Mouse (Mus musculus) forebrain, embryonic 16.5 days (tissue): ENCODE data around the gene Gm16253. TPM values are rescaled to one million over a fixed set of nuclear protein-coding genes. Genes with fewer than 3 reads are reported as not detected.

Experiments
- ATAC-seq: fragments of 200-750 bp; cut with Nextera tagmentation; 2 replicates; pipeline ENCODE4 v1.8.0; 2017; ENCODE audit warnings: mild to moderate bottlenecking, moderate library complexity
- H3K27ac ChIP-seq: fragments of 300-500 bp; sonication (generic); 2 replicates; pipeline ENCODE4 v1.5.1; 2014; ENCODE audit warnings: low read length, control low read depth
- H3K27me3 ChIP-seq: fragments of 300-500 bp; sonication (generic); replicated peaks from 2 replicates; pipeline ENCODE4 v1.6.1; 2014; ENCODE audit warnings: low read length; ENCODE audit not compliant: control insufficient read depth, insufficient read depth
- H3K36me3 ChIP-seq: fragments of 300-500 bp; sonication (generic); 2 replicates; pipeline ENCODE4 v1.6.1; 2014; ENCODE audit not compliant: control insufficient read depth, insufficient read depth
- H3K4me1 ChIP-seq: fragments of 300-500 bp; sonication (generic); replicated peaks from 2 replicates; pipeline ENCODE4 v1.6.1; 2014; ENCODE audit warnings: low read length; ENCODE audit not compliant: control insufficient read depth, insufficient read depth
- H3K4me2 ChIP-seq: fragments of 300-500 bp; sonication (generic); 2 replicates; pipeline ENCODE4 v1.6.1; 2014; ENCODE audit warnings: mild to moderate bottlenecking, low read length, control low read depth
- H3K4me3 ChIP-seq: fragments of 300-500 bp; sonication (generic); replicated peaks from 2 replicates; pipeline ENCODE4 v1.5.1; 2014; ENCODE audit warnings: mild to moderate bottlenecking, low read length, control low read depth
- H3K9ac ChIP-seq: fragments of 300-500 bp; sonication (generic); replicated peaks from 2 replicates; pipeline ENCODE4 v1.6.1; 2014; ENCODE audit warnings: low read depth, low read length, control low read depth
- H3K9me3 ChIP-seq: fragments of 300-500 bp; sonication (generic); 2 replicates; pipeline ENCODE4 v1.6.1; 2016; ENCODE audit warnings: low read length; ENCODE audit not compliant: control insufficient read depth
- WGBS: fragments of 180-500 bp; shearing (Covaris S2); extraction: QIAGEN DNeasy Blood & Tissue Kit; methylation state at CpG from one replicate; pipeline ENCODE4 v1.1.7; 2014; 5-methylcytosine and 5-hydroxymethylcytosine counted together
- polyA plus RNA-seq: library from polyadenylated mRNA; unstranded; fragments of >200 nt; fragmentation: Nextera tagmentation; extraction: Ambion mirVana; gene quantifications from 2 replicates; pipeline ENCODE4 v1.2.1, GENCODE M21; 2015

Gene Gm16253
- polyA plus RNA-seq: 1.6 and 1.8 TPM in 2 replicates

GRCm38 (mm10) chr3:96576690-96577541 lies at the start of gene Gm16253:
Gene Gm16253, plus strand, starts transcription at chr3:96576984.
- Histone ChIP-seq H3K36me3 (no peaks in the 10 kb centered on the region), H3K27ac (peak within 1 kb of the TSS; percentile 41), H3K9me3 (no peaks in the 10 kb centered on the region), H3K4me2 (peak within 1 kb of the TSS; percentile 42), H3K27me3 (no peaks in the 10 kb centered on the region), H3K9ac (no peak within 1 kb of the TSS; the same call in 1 of the 2 replicates), H3K4me1 (peaks cover 18% of the 10 kb centered on the region), H3K4me3 (peak within 1 kb of the TSS; percentile 14)
- peak; percentile 77 for ATAC-seq
- 39% methylated on average over 17 of the region's 17 CpGs for WGBS

GRCm38 (mm10) chr3:96528506-96528905 lies 48.3 kb upstream of the Gm16253 start:
- Histone ChIP-seq H3K36me3 (no peaks in the 10 kb centered on the region), H3K9me3 (no peaks in the 10 kb centered on the region), H3K4me3 (no peak overlapping the region), H3K27ac (no peak overlapping the region), H3K4me1 (peaks cover 8% of the 10 kb centered on the region), H3K9ac (no peak overlapping the region), H3K4me2 (no peak overlapping the region), H3K27me3 (peaks cover 16% of the 10 kb centered on the region)
- ATAC-seq: no peak
- WGBS: 53% methylated on average over 9 of the region's 9 CpGs

GRCm38 (mm10) chr3:96532050-96532449 lies 44.7 kb upstream of the Gm16253 start:
- 67% methylated on average over 7 of the region's 7 CpGs for WGBS
- H3K36me3 ChIP-seq: no peaks in the 10 kb centered on the region
- no peak overlapping the region for H3K4me3 ChIP-seq
- no peak overlapping the region for H3K4me2 ChIP-seq
- peaks cover 14% of the 10 kb centered on the region for H3K27me3 ChIP-seq
- H3K9ac ChIP-seq: no peak overlapping the region
- H3K4me1 ChIP-seq: peaks cover 4% of the 10 kb centered on the region
- H3K27ac ChIP-seq: no peak overlapping the region
- no peaks in the 10 kb centered on the region for H3K9me3 ChIP-seq
- no peak for ATAC-seq

DNA sequence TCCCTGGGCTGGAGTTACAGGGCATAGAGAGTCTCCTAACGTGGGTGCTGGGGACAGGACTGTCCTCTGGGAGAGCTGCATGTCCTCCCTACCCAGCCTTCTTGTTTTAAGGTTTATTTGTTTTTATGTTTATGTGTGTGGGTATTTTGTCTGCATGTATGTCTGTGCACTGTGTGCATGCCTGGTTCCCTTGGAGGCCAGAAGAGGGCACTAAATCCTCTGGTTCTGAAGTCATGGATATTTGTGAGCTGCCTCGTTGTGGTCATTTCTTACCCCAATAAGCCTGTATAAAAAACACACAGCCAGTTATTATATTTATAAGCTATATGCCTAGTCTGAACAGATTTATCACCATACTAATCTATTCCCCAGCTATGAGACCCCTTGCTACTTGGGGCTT lies 42.5 kb upstream of the Gm16253 start:
- Histone ChIP-seq H3K27ac (no peak overlapping the region), H3K4me3 (no peak overlapping the region), H3K9me3 (no peaks in the 10 kb centered on the region), H3K36me3 (no peaks in the 10 kb centered on the region), H3K4me2 (no peak overlapping the region), H3K9ac (no peak overlapping the region), H3K4me1 (no peaks in the 10 kb centered on the region), H3K27me3 (no peaks in the 10 kb centered on the region)
- 54% methylated on average over 2 of the region's 2 CpGs for WGBS
- ATAC-seq: no peak

GRCm38 (mm10) chr3:96539316-96539715 lies 37.5 kb upstream of the Gm16253 start:
- H3K27ac ChIP-seq: no peak overlapping the region
- H3K4me1 ChIP-seq: peaks cover 2% of the 10 kb centered on the region; the same call in 1 of the 2 replicates
- no peak for ATAC-seq
- no peak overlapping the region for H3K4me3 ChIP-seq
- no peaks in the 10 kb centered on the region for H3K9me3 ChIP-seq
- no peak overlapping the region for H3K4me2 ChIP-seq
- H3K36me3 ChIP-seq: no peaks in the 10 kb centered on the region
- H3K27me3 ChIP-seq: no peaks in the 10 kb centered on the region
- 87% methylated on average over 2 of the region's 2 CpGs for WGBS
- H3K9ac ChIP-seq: no peak overlapping the region

DNA sequence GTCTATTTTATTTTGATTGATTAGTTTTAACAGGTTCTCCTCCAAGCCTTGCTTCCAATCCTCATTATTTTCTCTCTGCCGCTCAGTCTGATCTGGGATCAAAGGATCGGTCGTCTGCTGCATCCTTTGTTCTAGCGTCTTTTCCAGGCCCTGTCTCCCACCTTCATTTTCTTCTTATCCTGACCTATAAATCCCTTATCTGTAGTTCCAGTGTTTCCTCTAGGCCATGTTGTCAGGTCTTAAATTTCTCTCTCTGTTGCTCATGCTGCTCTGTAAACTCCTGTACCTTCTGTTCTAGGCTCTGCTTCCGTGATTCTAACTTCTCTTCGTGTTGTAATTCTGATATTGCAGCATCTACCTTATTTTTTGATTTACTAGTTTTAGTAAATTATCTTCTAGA lies 36.0 kb upstream of the Gm16253 start:
- Histone ChIP-seq H3K27me3 (no peaks in the 10 kb centered on the region), H3K9me3 (no peaks in the 10 kb centered on the region), H3K9ac (no peak overlapping the region), H3K36me3 (no peaks in the 10 kb centered on the region), H3K4me2 (no peak overlapping the region), H3K4me1 (peaks cover 2% of the 10 kb centered on the region; the same call in 1 of the 2 replicates), H3K4me3 (no peak overlapping the region), H3K27ac (no peak overlapping the region)
- ATAC-seq: no peak
- WGBS: 25% methylated on average over 6 of the region's 6 CpGs

DNA sequence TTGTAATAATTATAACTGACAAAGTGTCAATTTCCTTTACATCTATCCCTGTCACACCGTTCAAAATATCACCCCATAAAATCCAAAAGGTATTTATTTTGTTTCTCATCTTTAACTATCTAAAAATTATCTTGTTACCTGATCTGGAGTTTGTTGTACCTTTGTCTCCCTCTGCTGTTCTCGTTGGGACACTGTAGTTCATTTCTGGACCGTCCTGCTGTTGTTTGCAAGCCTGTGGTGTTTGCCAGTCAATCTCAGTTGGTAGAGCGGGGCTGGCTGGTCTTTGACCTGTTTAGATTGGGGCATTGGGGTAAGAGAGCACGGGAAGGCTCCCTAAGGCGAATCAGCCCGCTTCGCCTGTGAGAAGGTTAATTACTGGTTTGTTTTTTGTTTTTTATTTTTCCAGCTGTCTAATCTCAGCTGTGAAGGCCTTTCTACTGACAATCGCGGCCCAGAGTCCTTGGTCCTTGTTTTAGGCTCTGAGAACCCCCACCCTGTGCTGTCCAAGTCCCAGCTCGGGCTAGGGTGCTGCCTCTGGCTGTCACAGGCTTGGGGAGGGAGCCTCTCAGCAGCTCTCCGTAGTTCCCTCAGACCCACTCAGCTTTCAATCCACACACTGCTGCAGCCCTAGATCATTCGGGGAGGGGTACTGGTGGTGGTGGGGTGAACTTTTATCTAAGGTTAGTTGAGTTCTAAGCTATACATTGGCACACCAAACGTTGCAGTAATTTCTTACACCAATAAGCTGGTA lies 35.3 kb upstream of the Gm16253 start:
- Histone ChIP-seq H3K27ac (no peak overlapping the region), H3K9me3 (no peaks in the 10 kb centered on the region), H3K4me2 (no peak overlapping the region), H3K9ac (no peak overlapping the region), H3K4me3 (no peak overlapping the region), H3K36me3 (no peaks in the 10 kb centered on the region), H3K27me3 (no peaks in the 10 kb centered on the region), H3K4me1 (peaks cover 2% of the 10 kb centered on the region; the same call in 1 of the 2 replicates)
- no peak for ATAC-seq
- whole genome bisulfite sequencing: 20% methylated on average over 14 of the region's 14 CpGs

GRCm38 (mm10) chr3:96542554-96542953 lies 34.2 kb upstream of the Gm16253 start:
- no peaks in the 10 kb centered on the region for H3K36me3 ChIP-seq
- no peak overlapping the region for H3K4me3 ChIP-seq
- no peak for ATAC-seq
- H3K4me1 ChIP-seq: peaks cover 3% of the 10 kb centered on the region
- no peak overlapping the region for H3K9ac ChIP-seq
- 72% methylated on average over 8 of the region's 8 CpGs for WGBS
- no peaks in the 10 kb centered on the region for H3K9me3 ChIP-seq
- no peak overlapping the region for H3K4me2 ChIP-seq
- no peak overlapping the region for H3K27ac ChIP-seq
- no peaks in the 10 kb centered on the region for H3K27me3 ChIP-seq

- peaks cover 6% of the 10 kb centered on the region for H3K4me1 ChIP-seq
- no peak overlapping the region for H3K9ac ChIP-seq
- H3K4me3 ChIP-seq: no peak overlapping the region
- WGBS: 84% methylated on average over 11 of the region's 11 CpGs
- H3K27ac ChIP-seq: no peak overlapping the region
- H3K9me3 ChIP-seq: no peaks in the 10 kb centered on the region
- no peak for ATAC-seq
- no peaks in the 10 kb centered on the region for H3K36me3 ChIP-seq
- H3K27me3 ChIP-seq: no peaks in the 10 kb centered on the region
- no peak overlapping the region for H3K4me2 ChIP-seq
Measured at GRCm38 (mm10) chr3:96543345-96543744, 33.4 kb upstream of the Gm16253 start.
